Mouse (Mus musculus): Measurements from ENCODE around the gene Nit2.
A peak's percentile ranks its signal among the peaks of the same experiment; 100 is the strongest.
"Not testable (repeated sequence)": the region's sequence is repeated elsewhere in the genome, so short reads cannot be mapped to it uniquely, and the experiment has no call there.

The Nit2 gene

GRCm38 (mm10) chr16:57166611-57167513 is at the start of gene Nit2:
TSS of gene Nit2 (minus strand) at chr16:57167341.
- DNase-seq (ENCODE audit: low spot score in 2 of 2): peak; percentile 94 to 95

DNA sequence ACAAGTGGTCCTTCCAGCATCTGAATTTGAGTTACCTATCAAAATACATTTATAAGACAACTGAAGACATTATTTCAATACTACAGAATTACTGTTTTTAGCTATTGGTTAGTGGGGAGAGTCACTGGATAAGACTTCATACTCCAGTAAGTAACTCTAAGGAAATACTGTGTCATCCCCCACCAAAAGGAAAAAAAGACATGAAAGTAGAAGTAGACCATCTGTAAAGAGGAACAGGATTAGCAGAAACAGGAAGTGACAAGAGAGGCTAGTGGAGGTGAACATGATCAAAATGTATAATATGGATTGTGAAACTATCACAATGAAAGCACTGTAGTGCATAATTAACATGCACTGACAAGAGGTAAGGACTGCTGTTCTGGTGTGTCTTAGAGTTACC is 48.8 kb upstream of the Nit2 start:
- DNase-seq (ENCODE audit: low spot score in 2 of 2): no peak

- no peak for DNase-seq (ENCODE audit: low spot score in 2 of 2)
These were observed 43.9 kb upstream of the Nit2 start for GRCm38 (mm10) chr16:57211037-57211436.

- no peak for DNase-seq (ENCODE audit: low spot score in 2 of 2)
These were observed 41.2 kb upstream of the Nit2 start for GRCm38 (mm10) chr16:57208342-57208741.

DNA sequence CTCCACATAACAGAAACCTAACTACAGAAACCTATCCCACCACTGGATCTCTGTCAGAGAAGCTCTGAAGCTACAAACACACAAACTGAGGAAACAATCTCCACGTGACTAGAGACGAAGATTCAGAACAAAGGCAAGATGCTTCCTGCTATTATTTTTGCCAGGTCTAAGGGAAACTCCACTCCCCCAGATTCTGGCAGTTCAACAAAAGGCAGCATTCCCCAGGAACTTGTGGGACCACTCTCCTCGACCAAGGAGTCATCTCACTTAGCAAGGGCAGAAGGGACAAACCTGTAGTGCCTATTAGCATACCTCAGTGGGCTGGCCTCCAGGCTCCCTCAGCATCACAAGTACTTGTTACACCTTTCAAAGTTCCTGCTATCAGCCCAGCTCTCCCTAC is 30.1 kb upstream of the Nit2 start:
- DNase-seq (ENCODE audit: low spot score in 2 of 2): no peak

GRCm38 (mm10) chr16:57196590-57196989 is 29.4 kb upstream of the Nit2 start:
- no peak for DNase-seq (ENCODE audit: low spot score in 2 of 2)

- no peak for DNase-seq (ENCODE audit: low spot score in 2 of 2)
These were observed 24.1 kb upstream of the Nit2 start for GRCm38 (mm10) chr16:57191214-57191613.

GRCm38 (mm10) chr16:57190390-57190789 is 23.2 kb upstream of the Nit2 start:
- no peak for DNase-seq (ENCODE audit: low spot score in 2 of 2)

GRCm38 (mm10) chr16:57189493-57189892 is 22.4 kb upstream of the Nit2 start:
- no peak for DNase-seq (ENCODE audit: low spot score in 2 of 2)

DNA sequence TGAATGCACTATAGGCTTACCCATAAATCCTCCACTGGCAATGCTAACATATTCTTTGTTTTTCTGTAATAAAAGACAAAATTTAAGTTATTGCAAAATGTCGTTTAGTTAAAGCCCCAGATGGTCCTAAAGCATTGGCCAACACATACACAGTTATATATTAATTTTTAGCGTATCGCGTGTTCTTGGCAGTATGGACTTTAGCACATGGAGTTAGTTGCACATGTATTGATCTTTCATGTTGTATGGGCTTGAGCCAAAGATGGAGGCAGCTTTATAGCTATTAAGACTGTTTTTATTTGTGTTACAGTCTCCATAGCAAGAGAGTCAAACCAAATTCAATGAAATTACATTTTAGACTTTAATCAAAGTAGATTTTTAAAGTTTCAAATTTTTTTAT is 19.5 kb upstream of the Nit2 start:
- DNase-seq (ENCODE audit: low spot score in 2 of 2): no peak

DNA sequence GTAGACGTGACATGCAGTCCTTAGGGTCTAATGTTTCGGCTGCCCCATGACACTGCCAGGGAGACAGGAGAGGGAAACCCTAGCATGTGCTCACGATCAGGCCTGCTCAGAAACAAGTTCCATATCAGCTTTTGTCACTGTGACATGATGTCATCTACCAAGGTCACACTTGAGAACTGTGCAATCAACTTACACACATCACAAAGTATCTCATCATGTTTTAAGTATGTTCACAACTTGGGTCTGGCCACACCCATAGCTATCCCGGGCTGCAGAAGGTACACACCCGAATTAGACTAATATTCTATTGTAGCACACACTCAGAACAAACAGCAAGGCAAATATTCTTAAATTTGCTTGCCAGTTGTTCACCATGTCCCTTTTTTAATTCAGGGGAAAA is 14.9 kb upstream of the Nit2 start:
- DNase-seq (ENCODE audit: low spot score in 2 of 2): no peak

- DNase-seq (ENCODE audit: low spot score in 2 of 2): peak; percentile 70 to 79
These were observed 14.0 kb upstream of the Nit2 start for GRCm38 (mm10) chr16:57181180-57181579.

GRCm38 (mm10) chr16:57177664-57178063 is 10.5 kb upstream of the Nit2 start:
- DNase-seq (ENCODE audit: low spot score in 2 of 2): no peak

DNA sequence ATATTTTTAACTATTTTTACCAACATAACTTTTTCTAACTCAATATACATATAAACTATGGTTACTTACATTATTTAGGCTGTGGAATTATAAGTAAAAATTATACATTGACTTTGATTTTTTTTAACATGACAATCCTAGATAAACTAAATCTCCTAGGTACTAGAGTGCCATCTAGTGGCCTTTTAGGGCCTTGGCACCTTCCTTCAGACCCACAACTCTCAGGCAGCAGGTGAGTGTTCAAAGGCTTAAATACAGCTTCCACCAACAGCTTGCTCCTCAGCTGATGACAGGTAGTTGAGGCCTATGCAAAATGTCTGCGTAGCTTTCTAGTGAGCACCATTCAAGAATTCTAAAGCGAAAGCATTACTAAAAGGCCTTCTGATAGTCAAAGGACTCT is 10.1 kb upstream of the Nit2 start:
- DNase-seq (ENCODE audit: low spot score in 2 of 2): peak; percentile 50 to 61

- peak; percentile 42 to 59 for DNase-seq (ENCODE audit: low spot score in 2 of 2)
These were observed 9.1 kb upstream of the Nit2 start for GRCm38 (mm10) chr16:57176276-57176675.

DNA sequence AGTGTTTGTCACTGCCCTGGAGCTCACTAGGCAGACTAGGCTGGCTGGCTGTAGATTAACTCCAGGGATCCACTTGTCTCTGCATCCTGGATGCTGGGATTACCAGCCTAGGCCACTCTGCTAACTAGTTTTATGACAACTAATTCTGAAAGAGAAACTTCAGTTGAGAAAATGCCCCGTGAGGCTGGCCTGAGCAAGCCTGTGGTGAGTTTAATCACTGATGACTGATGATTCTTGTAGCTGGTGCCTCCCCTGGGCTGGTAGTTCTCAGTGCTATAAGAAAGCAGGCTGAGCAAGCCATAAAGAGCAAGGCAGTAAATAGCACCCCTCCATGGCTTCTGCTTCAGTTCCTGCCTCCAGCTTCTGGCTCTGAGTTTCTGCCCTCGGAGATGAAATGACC is 8.6 kb upstream of the Nit2 start:
- DNase-seq (ENCODE audit: low spot score in 2 of 2): no peak

GRCm38 (mm10) chr16:57174480-57174879 is 7.3 kb upstream of the Nit2 start:
- not testable (repeated sequence) for DNase-seq (ENCODE audit: low spot score in 2 of 2)

- peak; percentile 67 to 70 for DNase-seq (ENCODE audit: low spot score in 2 of 2)
These were observed 4.4 kb upstream of the Nit2 start for GRCm38 (mm10) chr16:57171570-57171969.

DNA sequence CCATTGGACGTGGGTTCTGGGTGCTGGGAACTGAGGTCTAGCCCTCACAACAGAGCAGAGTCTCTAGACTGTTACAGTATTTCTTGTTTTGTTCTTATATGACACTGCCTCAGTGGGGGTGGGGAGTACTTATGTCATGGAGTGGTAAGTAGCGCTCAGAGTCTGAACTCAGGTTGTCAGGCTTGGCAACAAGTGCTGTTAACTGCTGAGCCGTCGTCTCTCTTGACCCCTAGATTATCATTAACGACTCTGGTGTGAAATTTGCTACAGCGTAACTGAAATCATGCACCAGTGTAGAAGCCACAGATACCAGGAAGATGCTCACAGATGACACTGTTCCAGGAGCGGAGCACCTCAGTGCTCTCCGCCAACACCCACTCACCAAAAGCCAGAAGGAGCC is 4.0 kb upstream of the Nit2 start:
- no peak for DNase-seq (ENCODE audit: low spot score in 2 of 2)

- DNase-seq (ENCODE audit: low spot score in 2 of 2): no peak
These were observed 1.1 kb upstream of the Nit2 start for GRCm38 (mm10) chr16:57168236-57168635.

- no peak for DNase-seq (ENCODE audit: low spot score in 2 of 2)
These were observed 372 bp upstream of the Nit2 start for GRCm38 (mm10) chr16:57167514-57167912.

GRCm38 (mm10) chr16:57166086-57166485 is 1.1 kb downstream of the Nit2 start:
- DNase-seq (ENCODE audit: low spot score in 2 of 2): no peak

- DNase-seq (ENCODE audit: low spot score in 2 of 2): no peak
These were observed 2.0 kb downstream of the Nit2 start for GRCm38 (mm10) chr16:57165157-57165556.

DNA sequence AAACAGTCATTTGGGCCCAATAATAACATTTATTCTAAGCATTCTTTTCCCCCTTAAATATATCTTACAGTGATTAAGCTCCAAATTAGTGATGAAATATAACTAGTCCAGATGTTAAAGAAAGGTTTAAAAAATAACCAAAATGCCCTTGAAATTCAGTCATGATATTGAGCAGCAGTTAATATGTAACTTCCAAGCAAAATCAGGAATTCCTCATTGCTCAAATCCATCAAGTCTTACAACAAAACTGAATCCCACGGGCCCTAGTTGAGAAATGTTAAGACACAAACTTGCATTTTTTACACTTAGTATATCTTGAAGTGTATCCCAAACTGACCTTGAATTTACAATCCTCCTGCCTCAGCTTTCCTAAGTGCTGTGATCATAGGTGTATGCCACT is 3.4 kb downstream of the Nit2 start:
- DNase-seq (ENCODE audit: low spot score in 2 of 2): no peak

All from right cerebral cortex, postnatal 10 days (tissue).